Mouse (Mus musculus): Measurements from ENCODE around the gene Tspan3.

GRCm38 (mm10) chr9:56180118-56180781, 15.0 kb upstream of the Tspan3 start:
- no peak for TF ChIP-seq CTCF (IDR thresholded peaks at IDR 0.05; ENCODE audit: borderline replicate concordance, extremely low read depth, insufficient read depth, insufficient read length)
- no peak for TF ChIP-seq POLR2A (IDR thresholded peaks at IDR 0.05; ENCODE audit: borderline replicate concordance, extremely low read depth, insufficient read depth, insufficient read length, poor library complexity, severe bottlenecking)

Data from brain, embryonic 14.5 days (tissue).